15 mouse cellular contexts compared by ENCODE assay signal in genomic region chr2:9873757-9874156, GRCm38 (mm10). TPM values are rescaled to one million over a fixed set of nuclear protein-coding genes. Genes with fewer than 3 reads are reported as not detected.
DNase-seq lines count a peak whose midpoint lies in the region; ATAC-seq and TF ChIP-seq lines count a peak whose summit lies in the region.
"Had no signal": no experiment of that assay in that cellular context is flagged by ENCODE, and none has a peak within 500 bp of the region (broad histone marks: within the 10 kb centered on the region; RNA-seq: fewer than 3 reads in every experiment).

No protein-coding gene starts in this region.

- no peak for DNase-seq in heart, postnatal 0 days (ENCODE audit: low spot score)
- no peak for DNase-seq in heart, postnatal 4 days
- peak; percentile 7 for DNase-seq in embryo, embryonic 11 days
- no peak for DNase-seq in adrenal gland, postnatal 36 days
- DNase-seq: cerebellum, postnatal 25 days; right cerebral cortex, postnatal 4 days had no signal

- H3K4me1 ChIP-seq in heart, postnatal 0 days (ENCODE audit: control insufficient read depth, insufficient read depth): no peaks in the 10 kb centered on the region
- peaks cover 44% of the 10 kb centered on the region for H3K4me1 ChIP-seq in embryonic facial prominence, embryonic 13.5 days
- H3K4me1 ChIP-seq in limb, embryonic 15.5 days: peaks cover 26% of the 10 kb centered on the region

- no peak for TF ChIP-seq EP300 in heart, postnatal 0 days (IDR thresholded peaks at IDR 0.05; ENCODE audit: low read depth)

- ATAC-seq in heart, postnatal 0 days (ENCODE audit: insufficient read depth, low read depth): no peak
- ATAC-seq in embryonic facial prominence, embryonic 13.5 days (ENCODE audit: insufficient number of reproducible peaks, insufficient read depth, low FRiP score, low TSS enrichment, low read depth): no peak
- ATAC-seq in limb, embryonic 15.5 days (ENCODE audit: insufficient number of reproducible peaks, low FRiP score, low TSS enrichment, low read depth): no peak
- no peak for ATAC-seq in megakaryocyte-erythroid progenitor cell, adult 5-6 weeks (replicated peaks; ENCODE audit: low FRiP score, low TSS enrichment, poor library complexity, severe bottlenecking)

- H3K9ac ChIP-seq in heart, postnatal 0 days (replicated peaks; ENCODE audit: low read depth, low read length): no peak overlapping the region
- H3K9ac ChIP-seq in embryonic facial prominence, embryonic 13.5 days: peak overlapping the region; percentile 64; the same call in 1 of the 2 replicates
- no peak overlapping the region for H3K9ac ChIP-seq in limb, embryonic 15.5 days
- H3K9ac ChIP-seq: lung, embryonic 15.5 days had no signal

- H3K4me2 ChIP-seq in heart, postnatal 0 days (ENCODE audit: low read depth, low read length): peak overlapping the region; percentile 11; the same call in 1 of the 2 replicates
- H3K4me2 ChIP-seq in embryonic facial prominence, embryonic 13.5 days: peak overlapping the region; percentile 90
- H3K4me2 ChIP-seq in limb, embryonic 15.5 days: no peak overlapping the region
- H3K4me2 ChIP-seq: lung, embryonic 15.5 days had no signal

- H3K9me3 ChIP-seq in heart, postnatal 0 days (replicated peaks; ENCODE audit: control insufficient read depth, low read length): no peaks in the 10 kb centered on the region
- no peaks in the 10 kb centered on the region for H3K9me3 ChIP-seq in embryonic facial prominence, embryonic 13.5 days
- H3K9me3 ChIP-seq in limb, embryonic 15.5 days: no peaks in the 10 kb centered on the region
- H3K9me3 ChIP-seq: forebrain, embryonic 10.5 days; lung, embryonic 15.5 days had no signal

- no peaks in the 10 kb centered on the region for H3K36me3 ChIP-seq in heart, postnatal 0 days (replicated peaks; ENCODE audit: control insufficient read depth, insufficient read depth, low read length)
- H3K36me3 ChIP-seq in embryonic facial prominence, embryonic 13.5 days: peaks cover 7% of the 10 kb centered on the region
- H3K36me3 ChIP-seq in limb, embryonic 15.5 days: no peaks in the 10 kb centered on the region
- H3K36me3 ChIP-seq: forebrain, embryonic 10.5 days; lung, embryonic 15.5 days had no signal

- no peak overlapping the region for H3K4me3 ChIP-seq in heart, postnatal 0 days (ENCODE audit: low read depth, low read length)
- H3K4me3 ChIP-seq in embryonic facial prominence, embryonic 13.5 days: peak overlapping the region; percentile 54
- H3K4me3 ChIP-seq in limb, embryonic 15.5 days: 0 out of 2 replicates have a peak overlapping the region, but pooled peaks have one; percentile 48
- H3K4me3 ChIP-seq: layer of hippocampus, adult 2 months had no signal

- TF ChIP-seq CTCF in heart, postnatal 0 days (IDR thresholded peaks at IDR 0.05; ENCODE audit: low read depth): no peak

- no peak overlapping the region for H3K27ac ChIP-seq in heart, postnatal 0 days (ENCODE audit: low read depth)
- H3K27ac ChIP-seq in embryonic facial prominence, embryonic 13.5 days: no peak overlapping the region
- H3K27ac ChIP-seq in limb, embryonic 15.5 days: no peak overlapping the region
- H3K27ac ChIP-seq: forebrain, embryonic 10.5 days; layer of hippocampus, adult 2 months; lung, embryonic 15.5 days had no signal

- WGBS in heart, postnatal 0 days: 43% methylated on average over 2 of the region's 2 CpGs
- WGBS in embryonic facial prominence, embryonic 13.5 days: 37% methylated on average over 2 of the region's 2 CpGs
- WGBS in limb, embryonic 15.5 days: 56% methylated on average over 2 of the region's 2 CpGs

- peaks cover 86% of the 10 kb centered on the region for H3K27me3 ChIP-seq in heart, postnatal 0 days (ENCODE audit: control insufficient read depth, insufficient read depth, low read length)
- peaks cover 78% of the 10 kb centered on the region for H3K27me3 ChIP-seq in embryonic facial prominence, embryonic 13.5 days
- H3K27me3 ChIP-seq in limb, embryonic 15.5 days: peaks cover 91% of the 10 kb centered on the region

RNA-seq across cellular contexts. Expression of gene 4930412O13Rik, which starts 7.3 kb away (rescaled TPM):
- total RNA-seq in heart, postnatal 0 days (2014; rRNA removed; ENCODE audit: low replicate concordance): not detected in 2 replicates
- polyA plus RNA-seq in heart, postnatal 0 days (2015; fragmentation: Nextera tagmentation; extraction: Ambion mirVana): not detected in 2 replicates
- total RNA-seq in heart, postnatal 4 days (2021): not detected
- polyA plus RNA-seq in embryonic facial prominence, embryonic 13.5 days (2015; fragmentation: Nextera tagmentation; extraction: Ambion mirVana): 1.0 TPM in 1 of 2 replicates, not detected in the other
- polyA plus RNA-seq in limb, embryonic 15.5 days (2015; fragmentation: Nextera tagmentation; extraction: Ambion mirVana): not detected in 2 replicates
- total RNA-seq in megakaryocyte-erythroid progenitor cell, adult 5-6 weeks (2014; fragmentation: Nextera tagmentation): not detected in 2 replicates
- total RNA-seq in megakaryocyte-erythroid progenitor cell, adult 5-6 weeks (2017): not detected in 2 replicates
- total RNA-seq in adrenal gland, postnatal 36 days (2021): under 1 TPM; 0.26 to 0.76 TPM
- total RNA-seq: gastrocnemius, adult 8-10 months; layer of hippocampus, adult 2 months; monocyte, adult 5-6 weeks had no signal
- polyA plus RNA-seq: lung, embryonic 15.5 days; stomach, embryonic 14.5 days had no signal

RNA-seq across cellular contexts. Expression of gene 9230102O04Rik, which starts 15.6 kb away (rescaled TPM):
- not detected in 2 replicates for total RNA-seq in heart, postnatal 0 days (2014; rRNA removed; ENCODE audit: low replicate concordance)
- not detected in 2 replicates for polyA plus RNA-seq in heart, postnatal 0 days (2015; fragmentation: Nextera tagmentation; extraction: Ambion mirVana)
- not detected for total RNA-seq in heart, postnatal 4 days (2021)
- 0.70 and 0.79 TPM in 2 replicates for polyA plus RNA-seq in embryonic facial prominence, embryonic 13.5 days (2015; fragmentation: Nextera tagmentation; extraction: Ambion mirVana)
- polyA plus RNA-seq in limb, embryonic 15.5 days (2015; fragmentation: Nextera tagmentation; extraction: Ambion mirVana): not detected in 2 replicates
- total RNA-seq in megakaryocyte-erythroid progenitor cell, adult 5-6 weeks (2014; fragmentation: Nextera tagmentation): not detected in 2 replicates
- total RNA-seq in megakaryocyte-erythroid progenitor cell, adult 5-6 weeks (2017): not detected in 2 replicates
- total RNA-seq in adrenal gland, postnatal 36 days (2021): not detected
- total RNA-seq: gastrocnemius, adult 8-10 months; layer of hippocampus, adult 2 months; monocyte, adult 5-6 weeks had no signal
- polyA plus RNA-seq: forebrain, embryonic 10.5 days; lung, embryonic 15.5 days; stomach, embryonic 14.5 days had no signal

RNA-seq across cellular contexts. Expression of gene Gata3, which starts 16.1 kb away (rescaled TPM):
- total RNA-seq in heart, postnatal 0 days (2014; rRNA removed; ENCODE audit: low replicate concordance): 0.89 TPM in 1 of 2 replicates, not detected in the other
- 0.83 and 0.93 TPM in 2 replicates for polyA plus RNA-seq in heart, postnatal 0 days (2015; fragmentation: Nextera tagmentation; extraction: Ambion mirVana)
- 1 to 10 TPM; 1.0 to 1.1 TPM for total RNA-seq in heart, postnatal 4 days (2021)
- 21.7 and 29.8 TPM in 2 replicates for polyA plus RNA-seq in embryonic facial prominence, embryonic 13.5 days (2015; fragmentation: Nextera tagmentation; extraction: Ambion mirVana)
- polyA plus RNA-seq in limb, embryonic 15.5 days (2015; fragmentation: Nextera tagmentation; extraction: Ambion mirVana): 38.8 and 41.4 TPM in 2 replicates
- 0.57 and 5.3 TPM in 2 replicates for total RNA-seq in megakaryocyte-erythroid progenitor cell, adult 5-6 weeks (2014; fragmentation: Nextera tagmentation)
- total RNA-seq in megakaryocyte-erythroid progenitor cell, adult 5-6 weeks (2017): 0.23 and 1.8 TPM in 2 replicates
- 10 to 100 TPM; 12.8 to 13.5 TPM for total RNA-seq in adrenal gland, postnatal 36 days (2021)
- total RNA-seq: layer of hippocampus, adult 2 months had no signal
